Mouse (Mus musculus): ENCODE measurements around the gene Fbxw9. TPM values are rescaled to one million over a fixed set of nuclear protein-coding genes. Genes with fewer than 3 reads are reported as not detected.

Fbxw9 gene
- 25.0 and 25.8 TPM in 2 replicates for polyA plus RNA-seq (2014; fragmentation: Nextera tagmentation; extraction: Ambion mirVana)

DNA sequence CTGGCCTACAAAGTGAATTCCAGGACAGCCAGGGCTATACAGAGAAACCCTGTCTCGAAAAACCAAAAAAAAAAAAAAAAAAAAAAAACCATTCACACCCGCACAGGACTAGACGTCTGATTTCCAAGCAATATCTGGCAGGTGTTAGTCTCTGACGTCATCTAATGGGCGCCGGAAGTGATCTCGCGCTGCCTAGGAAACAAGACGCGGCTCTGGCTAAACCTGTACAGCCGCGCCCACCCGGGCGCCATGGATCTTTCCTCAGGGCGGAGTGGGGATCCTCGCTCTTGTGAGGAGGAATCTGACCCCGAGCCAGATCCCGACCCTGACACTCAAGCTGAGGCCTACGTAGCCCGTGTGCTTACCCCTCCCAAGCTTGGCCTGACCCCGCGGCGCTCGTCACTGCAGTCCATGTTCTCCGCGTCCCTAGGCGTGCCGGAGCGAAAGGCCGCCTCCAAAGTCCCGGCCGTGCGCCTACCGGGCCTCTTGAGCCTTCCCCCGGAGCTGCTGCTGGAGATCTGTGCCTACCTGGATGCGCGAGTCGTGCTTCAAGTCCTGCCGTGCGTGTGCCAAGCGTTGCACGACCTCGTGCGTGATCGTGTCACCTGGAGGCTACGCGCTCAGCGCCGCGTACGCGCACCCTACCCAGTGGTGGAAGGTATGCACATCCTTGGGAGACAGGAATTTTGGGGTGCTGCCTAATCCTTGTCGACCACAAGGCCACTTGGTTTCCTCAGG lies at the start of gene Fbxw9:
Fbxw9 (plus strand) TSS at position 177 of the 738 bp plus-strand sequence.
- H3K9me3 ChIP-seq (ENCODE audit: control insufficient read depth, low read length): no peaks in the 10 kb centered on the region
- peak within 1 kb of the TSS; percentile 75 for H3K9ac ChIP-seq (ENCODE audit: low read length)
- peak; percentile 93 for ATAC-seq (ENCODE audit: insufficient read depth, low FRiP score, low TSS enrichment)
- DNase-seq (ENCODE audit: low spot score): peak; percentile 91
- under 1% methylated on average over 52 of the region's 53 CpGs for WGBS
- peak within 1 kb of the TSS; percentile 75 for H3K4me3 ChIP-seq (ENCODE audit: low read depth, low read length)
- peaks cover 8% of the 10 kb centered on the region for H3K4me1 ChIP-seq (ENCODE audit: control insufficient read depth, insufficient read depth, low read length)
- H3K36me3 ChIP-seq (ENCODE audit: control insufficient read depth, insufficient read depth, low read length): peaks cover 4% of the 10 kb centered on the region
- H3K27ac ChIP-seq (ENCODE audit: low read depth, low read length): no peak within 1 kb of the TSS
- H3K27me3 ChIP-seq (ENCODE audit: control insufficient read depth, insufficient read depth, low read length): no peaks in the 10 kb centered on the region
- H3K4me2 ChIP-seq (ENCODE audit: low read depth): peak within 1 kb of the TSS; percentile 95

DNA sequence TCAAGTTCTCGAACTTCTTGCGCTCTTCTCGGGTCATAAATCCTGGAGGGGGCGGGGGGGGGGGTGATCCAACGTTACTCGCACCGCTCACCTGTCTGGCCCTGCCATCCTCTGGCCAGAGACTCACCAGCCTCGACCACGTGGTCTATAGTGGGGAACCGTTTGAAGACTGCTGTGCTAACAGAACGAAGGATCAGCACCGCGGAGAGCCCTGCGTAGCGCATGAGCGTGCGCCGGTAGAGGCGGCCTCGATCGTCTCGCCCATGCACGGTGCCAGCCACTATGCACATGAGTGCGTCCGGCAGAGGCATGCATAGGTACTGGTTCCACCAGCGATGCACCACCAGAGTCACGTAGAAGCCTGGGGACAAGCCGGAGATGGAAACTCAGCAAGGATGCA lies 48.6 kb upstream of the Fbxw9 start:
- H3K27me3 ChIP-seq (ENCODE audit: control insufficient read depth, insufficient read depth, low read length): peaks cover 31% of the 10 kb centered on the region
- WGBS: 20% methylated on average over 28 of the region's 28 CpGs
- no peak overlapping the region for H3K27ac ChIP-seq (ENCODE audit: low read depth, low read length)
- ATAC-seq (ENCODE audit: insufficient read depth, low FRiP score, low TSS enrichment) (no peak), DNase-seq (ENCODE audit: low spot score) (no peak)
- no peaks in the 10 kb centered on the region for H3K4me1 ChIP-seq (ENCODE audit: control insufficient read depth, insufficient read depth, low read length)
- H3K4me3 ChIP-seq (ENCODE audit: low read depth, low read length): no peak overlapping the region
- no peak overlapping the region for H3K4me2 ChIP-seq (ENCODE audit: low read depth)
- H3K9ac ChIP-seq (ENCODE audit: low read length): no peak overlapping the region
- no peaks in the 10 kb centered on the region for H3K36me3 ChIP-seq (ENCODE audit: control insufficient read depth, insufficient read depth, low read length)
- H3K9me3 ChIP-seq (ENCODE audit: control insufficient read depth, low read length): no peaks in the 10 kb centered on the region

GRCm38 (mm10) chr8:85013230-85013840 lies 46.5 kb upstream of the Fbxw9 start:
- 7% methylated on average over 25 of the region's 26 CpGs for WGBS
- ATAC-seq (ENCODE audit: insufficient read depth, low FRiP score, low TSS enrichment) (peak; percentile 50; the same call in 1 of the 2 replicates), DNase-seq (ENCODE audit: low spot score) (peak; percentile 82)
- peaks cover 25% of the 10 kb centered on the region for H3K27me3 ChIP-seq (ENCODE audit: control insufficient read depth, insufficient read depth, low read length)
- no peaks in the 10 kb centered on the region for H3K9me3 ChIP-seq (ENCODE audit: control insufficient read depth, low read length)
- peak overlapping the region; percentile 44 for H3K9ac ChIP-seq (ENCODE audit: low read length)
- peak overlapping the region; percentile 55 for H3K4me2 ChIP-seq (ENCODE audit: low read depth)
- peaks cover 1% of the 10 kb centered on the region for H3K36me3 ChIP-seq (ENCODE audit: control insufficient read depth, insufficient read depth, low read length)
- H3K4me1 ChIP-seq (ENCODE audit: control insufficient read depth, insufficient read depth, low read length): no peaks in the 10 kb centered on the region
- peak overlapping the region; percentile 21 for H3K4me3 ChIP-seq (ENCODE audit: low read depth, low read length)
- H3K27ac ChIP-seq (ENCODE audit: low read depth, low read length): no peak overlapping the region

GRCm38 (mm10) chr8:85014431-85014830 lies 45.4 kb upstream of the Fbxw9 start, which contains the start of gene Best2:
Gene Best2 (minus strand): TSS chr8:85014531.
- Histone ChIP-seq H3K9me3 (ENCODE audit: control insufficient read depth, low read length) (no peaks in the 10 kb centered on the region), H3K9ac (ENCODE audit: low read length) (peak within 1 kb of the TSS; percentile 44), H3K36me3 (ENCODE audit: control insufficient read depth, insufficient read depth, low read length) (peaks cover 10% of the 10 kb centered on the region), H3K27ac (ENCODE audit: low read depth, low read length) (no peak within 1 kb of the TSS), H3K4me2 (ENCODE audit: low read depth) (peak within 1 kb of the TSS; percentile 55), H3K4me1 (ENCODE audit: control insufficient read depth, insufficient read depth, low read length) (no peaks in the 10 kb centered on the region), H3K27me3 (ENCODE audit: control insufficient read depth, insufficient read depth, low read length) (peaks cover 23% of the 10 kb centered on the region), H3K4me3 (ENCODE audit: low read depth, low read length) (peak within 1 kb of the TSS; percentile 21)
- ATAC-seq (ENCODE audit: insufficient read depth, low FRiP score, low TSS enrichment): no peak
- no peak for DNase-seq (ENCODE audit: low spot score)
- 56% methylated on average over 2 of the region's 2 CpGs for WGBS

GRCm38 (mm10) chr8:85016724-85017123 lies 43.1 kb upstream of the Fbxw9 start:
- DNase-seq (ENCODE audit: low spot score) (no peak), ATAC-seq (ENCODE audit: insufficient read depth, low FRiP score, low TSS enrichment) (no peak)
- WGBS: 73% methylated on average over 10 of the region's 10 CpGs
- Histone ChIP-seq H3K4me3 (ENCODE audit: low read depth, low read length) (no peak overlapping the region), H3K9me3 (ENCODE audit: control insufficient read depth, low read length) (no peaks in the 10 kb centered on the region), H3K4me2 (ENCODE audit: low read depth) (no peak overlapping the region), H3K27ac (ENCODE audit: low read depth, low read length) (no peak overlapping the region), H3K9ac (ENCODE audit: low read length) (no peak overlapping the region), H3K4me1 (ENCODE audit: control insufficient read depth, insufficient read depth, low read length) (no peaks in the 10 kb centered on the region), H3K36me3 (ENCODE audit: control insufficient read depth, insufficient read depth, low read length) (peaks cover 13% of the 10 kb centered on the region), H3K27me3 (ENCODE audit: control insufficient read depth, insufficient read depth, low read length) (peaks cover 10% of the 10 kb centered on the region)

DNA sequence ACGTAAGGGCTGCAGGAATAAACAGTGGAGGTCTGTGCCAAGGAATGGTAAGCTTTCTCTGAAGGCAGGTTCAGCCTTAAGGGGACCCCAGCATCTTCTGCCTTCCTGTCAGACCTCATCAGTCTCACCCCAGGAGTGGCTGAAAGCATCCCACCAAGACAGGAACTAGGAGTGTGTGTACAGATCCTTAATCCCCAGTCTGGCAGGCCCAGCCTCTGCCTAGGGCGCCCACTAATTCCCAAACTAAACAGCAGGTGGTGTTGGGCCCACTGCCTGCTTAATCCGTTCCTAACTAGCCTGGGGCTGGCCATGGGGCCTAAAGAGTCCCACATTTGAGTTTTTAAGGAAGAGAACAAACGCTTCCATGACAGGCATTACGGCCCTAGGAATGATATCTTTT lies 42.6 kb upstream of the Fbxw9 start:
- Histone ChIP-seq H3K9me3 (ENCODE audit: control insufficient read depth, low read length) (no peaks in the 10 kb centered on the region), H3K4me1 (ENCODE audit: control insufficient read depth, insufficient read depth, low read length) (no peaks in the 10 kb centered on the region), H3K27me3 (ENCODE audit: control insufficient read depth, insufficient read depth, low read length) (peaks cover 9% of the 10 kb centered on the region), H3K36me3 (ENCODE audit: control insufficient read depth, insufficient read depth, low read length) (peaks cover 13% of the 10 kb centered on the region), H3K9ac (ENCODE audit: low read length) (no peak overlapping the region), H3K27ac (ENCODE audit: low read depth, low read length) (no peak overlapping the region), H3K4me3 (ENCODE audit: low read depth, low read length) (no peak overlapping the region), H3K4me2 (ENCODE audit: low read depth) (no peak overlapping the region)
- no peak for ATAC-seq (ENCODE audit: insufficient read depth, low FRiP score, low TSS enrichment)
- WGBS: 52% methylated on average over 5 of the region's 5 CpGs
- no peak for DNase-seq (ENCODE audit: low spot score)

DNA sequence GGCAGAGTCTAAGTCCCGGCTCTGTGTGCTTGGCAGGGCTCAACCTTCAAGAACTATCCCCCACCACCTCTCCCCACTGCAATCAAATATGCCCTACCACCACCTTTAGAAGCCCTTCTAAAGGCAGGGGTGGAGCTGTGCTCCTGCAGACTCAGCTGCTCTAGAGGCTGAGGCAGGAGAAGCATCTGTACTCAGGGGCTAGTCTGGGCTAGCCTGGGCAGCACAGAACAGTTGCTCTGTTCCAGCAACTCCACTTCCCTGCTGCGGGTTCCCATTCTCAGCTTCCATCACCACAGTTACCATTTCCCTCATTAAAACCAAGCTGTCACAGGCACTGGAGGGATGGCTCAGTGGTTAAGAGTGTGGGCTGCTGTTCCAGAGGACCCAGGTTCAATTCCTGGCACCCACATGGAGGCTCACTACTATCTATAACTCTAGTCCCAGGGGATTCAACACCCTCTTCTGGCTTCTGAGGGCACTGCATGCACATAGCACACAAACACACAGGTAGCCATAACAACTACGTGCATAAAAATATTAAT lies 38.3 kb upstream of the Fbxw9 start:
- Histone ChIP-seq H3K27me3 (ENCODE audit: control insufficient read depth, insufficient read depth, low read length) (no peaks in the 10 kb centered on the region), H3K27ac (ENCODE audit: low read depth, low read length) (no peak overlapping the region), H3K9ac (ENCODE audit: low read length) (no peak overlapping the region), H3K9me3 (ENCODE audit: control insufficient read depth, low read length) (no peaks in the 10 kb centered on the region), H3K4me1 (ENCODE audit: control insufficient read depth, insufficient read depth, low read length) (peaks cover 13% of the 10 kb centered on the region), H3K4me2 (ENCODE audit: low read depth) (no peak overlapping the region), H3K36me3 (ENCODE audit: control insufficient read depth, insufficient read depth, low read length) (peaks cover 18% of the 10 kb centered on the region), H3K4me3 (ENCODE audit: low read depth, low read length) (no peak overlapping the region)
- DNase-seq (ENCODE audit: low spot score) (no peak), ATAC-seq (ENCODE audit: insufficient read depth, low FRiP score, low TSS enrichment) (no peak)
- 96% methylated on average over 3 of the region's 3 CpGs for WGBS

- H3K9ac ChIP-seq (ENCODE audit: low read length): no peak overlapping the region
- H3K9me3 ChIP-seq (ENCODE audit: control insufficient read depth, low read length): no peaks in the 10 kb centered on the region
- no peak overlapping the region; the same call in 1 of the 2 replicates for H3K4me2 ChIP-seq (ENCODE audit: low read depth)
- H3K4me3 ChIP-seq (ENCODE audit: low read depth, low read length): peak overlapping the region; percentile 90
- no peaks in the 10 kb centered on the region for H3K27me3 ChIP-seq (ENCODE audit: control insufficient read depth, insufficient read depth, low read length)
- peaks cover 23% of the 10 kb centered on the region for H3K4me1 ChIP-seq (ENCODE audit: control insufficient read depth, insufficient read depth, low read length)
- no peak overlapping the region for H3K27ac ChIP-seq (ENCODE audit: low read depth, low read length)
- ATAC-seq (ENCODE audit: insufficient read depth, low FRiP score, low TSS enrichment) (no peak), DNase-seq (ENCODE audit: low spot score) (no peak)
- peaks cover 11% of the 10 kb centered on the region for H3K36me3 ChIP-seq (ENCODE audit: control insufficient read depth, insufficient read depth, low read length)
- WGBS: 92% methylated on average over 3 of the region's 3 CpGs
These were observed 36.0 kb upstream of the Fbxw9 start for GRCm38 (mm10) chr8:85023846-85024245.
